Mouse (Mus musculus): Measurements from ENCODE around the gene Slc26a10.

The Slc26a10 gene

GRCm38 (mm10) chr10:127179871-127180694 lies at the start of gene Slc26a10:
Gene Slc26a10 (minus strand): TSS chr10:127180645.
- DNase-seq (ENCODE audit: low spot score in 2 of 2) = no peak

GRCm38 (mm10) chr10:127228897-127229296 lies 48.5 kb upstream of the Slc26a10 start:
- no peak for DNase-seq (ENCODE audit: low spot score in 2 of 2)

- DNase-seq (ENCODE audit: low spot score in 2 of 2) = no peak
Measured at GRCm38 (mm10) chr10:127227163-127227562, 46.7 kb upstream of the Slc26a10 start.

- DNase-seq (ENCODE audit: low spot score in 2 of 2) = no peak
Measured at GRCm38 (mm10) chr10:127226318-127226895, 46.0 kb upstream of the Slc26a10 start.

GRCm38 (mm10) chr10:127225732-127226131 lies 45.3 kb upstream of the Slc26a10 start:
- peak; percentile 52 to 70 for DNase-seq (ENCODE audit: low spot score in 2 of 2)

- DNase-seq (ENCODE audit: low spot score in 2 of 2) = no peak
Measured at GRCm38 (mm10) chr10:127225213-127225612, 44.8 kb upstream of the Slc26a10 start.

- no peak for DNase-seq (ENCODE audit: low spot score in 2 of 2)
Measured at GRCm38 (mm10) chr10:127218339-127218738, 37.9 kb upstream of the Slc26a10 start.

- DNase-seq (ENCODE audit: low spot score in 2 of 2) = no peak
Measured at GRCm38 (mm10) chr10:127217177-127217576, 36.7 kb upstream of the Slc26a10 start.

GRCm38 (mm10) chr10:127216456-127216855 lies 36.0 kb upstream of the Slc26a10 start:
- no peak for DNase-seq (ENCODE audit: low spot score in 2 of 2)

- DNase-seq (ENCODE audit: low spot score in 2 of 2) = no peak
Measured at GRCm38 (mm10) chr10:127214422-127214803, 34.0 kb upstream of the Slc26a10 start.

- DNase-seq (ENCODE audit: low spot score in 2 of 2) = no peak
Measured at GRCm38 (mm10) chr10:127213704-127214421, 33.4 kb upstream of the Slc26a10 start.

- no peak for DNase-seq (ENCODE audit: low spot score in 2 of 2)
Measured at GRCm38 (mm10) chr10:127213272-127213671, 32.8 kb upstream of the Slc26a10 start.

GRCm38 (mm10) chr10:127211414-127211854 lies 31.0 kb upstream of the Slc26a10 start, which contains the start of gene Pip4k2c:
Gene Pip4k2c (minus strand): TSS chr10:127211585.
- DNase-seq (ENCODE audit: low spot score in 2 of 2) = peak; percentile 88 to 93

GRCm38 (mm10) chr10:127210961-127211405 lies 30.5 kb upstream of the Slc26a10 start:
- DNase-seq (ENCODE audit: low spot score in 2 of 2) = no peak

GRCm38 (mm10) chr10:127209928-127210570 lies 29.6 kb upstream of the Slc26a10 start:
- no peak for DNase-seq (ENCODE audit: low spot score in 2 of 2)

GRCm38 (mm10) chr10:127208921-127209320 lies 28.5 kb upstream of the Slc26a10 start:
- DNase-seq (ENCODE audit: low spot score in 2 of 2) = no peak

GRCm38 (mm10) chr10:127205373-127205772 lies 24.9 kb upstream of the Slc26a10 start:
- DNase-seq (ENCODE audit: low spot score in 2 of 2) = no peak

GRCm38 (mm10) chr10:127204589-127204988 lies 24.1 kb upstream of the Slc26a10 start:
- no peak for DNase-seq (ENCODE audit: low spot score in 2 of 2)

- no peak for DNase-seq (ENCODE audit: low spot score in 2 of 2)
Measured at GRCm38 (mm10) chr10:127203106-127203505, 22.7 kb upstream of the Slc26a10 start.

- no peak for DNase-seq (ENCODE audit: low spot score in 2 of 2)
Measured at GRCm38 (mm10) chr10:127200279-127200678, 19.8 kb upstream of the Slc26a10 start.

GRCm38 (mm10) chr10:127199474-127199873 lies 19.0 kb upstream of the Slc26a10 start:
- DNase-seq (ENCODE audit: low spot score in 2 of 2) = no peak

GRCm38 (mm10) chr10:127199068-127199467 lies 18.6 kb upstream of the Slc26a10 start:
- DNase-seq (ENCODE audit: low spot score in 2 of 2) = no peak
